Mouse (Mus musculus): ENCODE measurements around the gene Cav2. TPM values are rescaled to one million over a fixed set of nuclear protein-coding genes. Genes with fewer than 3 reads are reported as not detected.

Gene Cav2
- total and polyA plus RNA-seq, 2 experiments from 2014 or later = 21.1 to 23.2 TPM

- 40% methylated on average over 5 of the region's 5 CpGs for WGBS
- Histone ChIP-seq H3K27ac (0 out of 2 replicates have a peak overlapping the region, but pooled peaks have one; percentile 54), H3K9ac (replicated peaks; ENCODE audit: low read length) (no peak overlapping the region), H3K9me3 (ENCODE audit: low read length) (no peaks in the 10 kb centered on the region), H3K4me1 (ENCODE audit: insufficient read depth, low read length) (no peaks in the 10 kb centered on the region), H3K4me2 (ENCODE audit: low read depth, low read length) (peak overlapping the region; percentile 91), H3K4me3 (ENCODE audit: low read length) (no peak overlapping the region), H3K27me3 (ENCODE audit: insufficient read depth, low read length) (no peaks in the 10 kb centered on the region), H3K36me3 (ENCODE audit: insufficient read depth, low read length) (no peaks in the 10 kb centered on the region)
- no peak for DNase-seq (ENCODE audit: low spot score)
- ATAC-seq = no peak
- TF ChIP-seq CTCF (IDR thresholded peaks at IDR 0.05; ENCODE audit: low read depth) = no peak
Measured at GRCm38 (mm10) chr6:17282159-17282558, 1.2 kb downstream of the Cav2 start.

- no peaks in the 10 kb centered on the region for H3K9me3 ChIP-seq (ENCODE audit: low read length)
- DNase-seq (ENCODE audit: low spot score) (no peak), ATAC-seq (no peak)
- 77% methylated on average over 3 of the region's 3 CpGs for WGBS
- no peak overlapping the region for H3K27ac ChIP-seq
- no peaks in the 10 kb centered on the region for H3K36me3 ChIP-seq (ENCODE audit: insufficient read depth, low read length)
- H3K4me3 ChIP-seq (ENCODE audit: low read length) = no peak overlapping the region
- H3K4me2 ChIP-seq (ENCODE audit: low read depth, low read length) = no peak overlapping the region
- H3K27me3 ChIP-seq (ENCODE audit: insufficient read depth, low read length) = no peaks in the 10 kb centered on the region
- no peak overlapping the region for H3K9ac ChIP-seq (replicated peaks; ENCODE audit: low read length)
- H3K4me1 ChIP-seq (ENCODE audit: insufficient read depth, low read length) = no peaks in the 10 kb centered on the region
- no peak for TF ChIP-seq CTCF (IDR thresholded peaks at IDR 0.05; ENCODE audit: low read depth)
Measured at GRCm38 (mm10) chr6:17283834-17284233, 2.8 kb downstream of the Cav2 start.

GRCm38 (mm10) chr6:17286381-17286780 is 5.4 kb downstream of the Cav2 start:
- Histone ChIP-seq H3K4me2 (ENCODE audit: low read depth, low read length) (no peak overlapping the region), H3K4me1 (ENCODE audit: insufficient read depth, low read length) (no peaks in the 10 kb centered on the region), H3K4me3 (ENCODE audit: low read length) (no peak overlapping the region), H3K36me3 (ENCODE audit: insufficient read depth, low read length) (no peaks in the 10 kb centered on the region), H3K27ac (no peak overlapping the region), H3K27me3 (ENCODE audit: insufficient read depth, low read length) (no peaks in the 10 kb centered on the region), H3K9ac (replicated peaks; ENCODE audit: low read length) (no peak overlapping the region), H3K9me3 (ENCODE audit: low read length) (no peaks in the 10 kb centered on the region)
- ATAC-seq (no peak), DNase-seq (ENCODE audit: low spot score) (no peak)
- WGBS = 70% methylated on average over 4 of the region's 4 CpGs
- no peak for TF ChIP-seq CTCF (IDR thresholded peaks at IDR 0.05; ENCODE audit: low read depth)

GRCm38 (mm10) chr6:17295116-17295515 is 14.1 kb downstream of the Cav2 start:
- TF ChIP-seq CTCF (IDR thresholded peaks at IDR 0.05; ENCODE audit: low read depth) = no peak
- Histone ChIP-seq H3K9ac (replicated peaks; ENCODE audit: low read length) (no peak overlapping the region), H3K4me2 (ENCODE audit: low read depth, low read length) (no peak overlapping the region), H3K36me3 (ENCODE audit: insufficient read depth, low read length) (no peaks in the 10 kb centered on the region), H3K4me1 (ENCODE audit: insufficient read depth, low read length) (no peaks in the 10 kb centered on the region), H3K27ac (no peak overlapping the region), H3K27me3 (ENCODE audit: insufficient read depth, low read length) (no peaks in the 10 kb centered on the region), H3K4me3 (ENCODE audit: low read length) (no peak overlapping the region), H3K9me3 (ENCODE audit: low read length) (no peaks in the 10 kb centered on the region)
- 64% methylated on average over 5 of the region's 5 CpGs for WGBS
- DNase-seq (ENCODE audit: low spot score) = no peak
- ATAC-seq = no peak

GRCm38 (mm10) chr6:17305954-17306601 is 25.1 kb downstream of the Cav2 start, which contains the start of gene Cav1:
TSS of gene Cav1 (plus strand) at chr6:17306335.
- peak within 1 kb of the TSS; percentile 97 for H3K4me2 ChIP-seq (ENCODE audit: low read depth, low read length)
- H3K36me3 ChIP-seq (ENCODE audit: insufficient read depth, low read length) = no peaks in the 10 kb centered on the region
- 0 out of 2 replicates have a peak, but pooled peaks have one; percentile 5 for TF ChIP-seq CTCF (IDR thresholded peaks at IDR 0.05; ENCODE audit: low read depth)
- H3K4me1 ChIP-seq (ENCODE audit: insufficient read depth, low read length) = peaks cover 14% of the 10 kb centered on the region; the same call in 1 of the 2 replicates
- H3K27me3 ChIP-seq (ENCODE audit: insufficient read depth, low read length) = no peaks in the 10 kb centered on the region
- DNase-seq (ENCODE audit: low spot score) = peak; percentile 61
- peak within 1 kb of the TSS; percentile 48 for H3K4me3 ChIP-seq (ENCODE audit: low read length)
- no peaks in the 10 kb centered on the region for H3K9me3 ChIP-seq (ENCODE audit: low read length)
- under 1% methylated on average over 26 of the region's 26 CpGs for WGBS
- H3K9ac ChIP-seq (replicated peaks; ENCODE audit: low read length) = peak within 1 kb of the TSS; percentile 48
- H3K27ac ChIP-seq = no peak within 1 kb of the TSS
- ATAC-seq = peak; percentile 75

GRCm38 (mm10) chr6:17306602-17307325 is 25.8 kb downstream of the Cav2 start:
- H3K36me3 ChIP-seq (ENCODE audit: insufficient read depth, low read length) = no peaks in the 10 kb centered on the region
- no peaks in the 10 kb centered on the region for H3K9me3 ChIP-seq (ENCODE audit: low read length)
- H3K4me3 ChIP-seq (ENCODE audit: low read length) = peak overlapping the region; percentile 48
- ATAC-seq = peak; percentile 38
- H3K9ac ChIP-seq (replicated peaks; ENCODE audit: low read length) = peak overlapping the region; percentile 48; the same call in 1 of the 2 replicates
- TF ChIP-seq CTCF (IDR thresholded peaks at IDR 0.05; ENCODE audit: low read depth) = no peak
- H3K4me1 ChIP-seq (ENCODE audit: insufficient read depth, low read length) = peaks cover 14% of the 10 kb centered on the region; the same call in 1 of the 2 replicates
- H3K27me3 ChIP-seq (ENCODE audit: insufficient read depth, low read length) = no peaks in the 10 kb centered on the region
- DNase-seq (ENCODE audit: low spot score) = no peak
- H3K4me2 ChIP-seq (ENCODE audit: low read depth, low read length) = peak overlapping the region; percentile 97
- under 1% methylated on average over 18 of the region's 19 CpGs for WGBS
- H3K27ac ChIP-seq = no peak overlapping the region
